Mouse (Mus musculus): ENCODE results near the gene Pctp. TPM values are rescaled to one million over a fixed set of nuclear protein-coding genes. Genes with fewer than 3 reads are reported as not detected.

Gene Pctp
- polyA plus RNA-seq, 1 experiment from 2014 or later, result 2.7 TPM

DNA sequence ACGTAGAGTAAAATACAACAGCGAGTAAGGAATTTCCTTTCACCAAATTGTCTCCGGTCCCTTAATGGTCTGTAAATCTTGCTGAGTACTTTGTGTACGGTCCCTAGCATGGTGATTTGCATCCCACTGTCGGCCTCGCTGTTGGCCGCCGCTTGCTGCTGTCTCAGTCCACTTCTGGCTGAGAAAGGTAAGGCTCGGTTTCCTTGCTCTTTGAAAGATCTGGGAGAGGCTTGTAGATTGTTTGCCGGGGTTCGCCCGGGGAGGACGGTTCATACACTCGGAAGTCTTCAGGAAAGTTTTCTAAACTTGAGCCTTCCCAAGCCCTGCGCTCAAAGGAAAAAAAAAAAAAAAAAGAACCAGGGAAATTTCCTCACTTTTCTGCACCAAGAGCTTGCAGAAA lies 27.9 kb upstream of the Pctp start:
- H3K27ac ChIP-seq (replicated peaks), result no peak overlapping the region
- peak overlapping the region; percentile 32 for H3K4me3 ChIP-seq
- peaks cover 40% of the 10 kb centered on the region for H3K27me3 ChIP-seq
- H3K4me2 ChIP-seq, result peak overlapping the region; percentile 51
- peaks cover 2% of the 10 kb centered on the region; the same call in 1 of the 2 replicates for H3K36me3 ChIP-seq
- peak overlapping the region; percentile 53 for H3K9ac ChIP-seq
- ATAC-seq (ENCODE audit: low read depth), result no peak
- WGBS, result under 1% methylated on average over 15 of the region's 15 CpGs
- no peaks in the 10 kb centered on the region for H3K9me3 ChIP-seq
- H3K4me1 ChIP-seq (replicated peaks), result peaks cover 40% of the 10 kb centered on the region

DNA sequence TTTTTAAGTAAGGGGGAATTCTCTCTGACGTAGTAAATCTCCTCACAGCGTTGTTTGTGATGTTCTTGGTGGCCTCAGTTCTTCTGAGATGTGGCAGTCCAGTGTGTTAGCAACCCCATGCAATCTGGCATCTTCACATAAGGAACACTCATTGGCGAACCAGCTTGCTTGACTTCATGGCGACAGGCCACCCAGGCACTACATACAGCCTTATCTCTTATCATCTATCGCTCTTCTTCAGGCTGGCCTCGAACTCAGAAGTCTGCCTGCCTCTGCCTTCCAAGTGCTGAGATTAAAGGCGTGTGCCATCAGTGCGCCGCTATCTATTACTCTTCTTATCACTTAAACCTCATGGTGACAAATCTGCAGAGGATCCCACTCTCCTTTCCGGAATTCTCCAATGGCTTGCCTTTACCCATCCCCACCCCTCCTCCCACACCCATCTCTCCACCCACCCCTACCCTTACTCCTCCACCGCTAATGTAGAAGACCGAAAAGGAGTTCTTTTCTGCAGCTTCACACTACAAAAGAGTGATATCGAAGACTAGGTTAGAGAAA lies 27.2 kb upstream of the Pctp start, which contains the start of gene Tmem100:
Tmem100 (plus strand) TSS at position 508 of the 558 bp plus-strand sequence.
- Histone ChIP-seq H3K4me2 (peak within 1 kb of the TSS; percentile 51), H3K4me1 (replicated peaks) (peaks cover 40% of the 10 kb centered on the region), H3K9me3 (no peaks in the 10 kb centered on the region), H3K27me3 (peaks cover 40% of the 10 kb centered on the region), H3K27ac (replicated peaks) (0 out of 2 replicates have a peak within 1 kb of the TSS, but pooled peaks have one; percentile 23), H3K9ac (peak within 1 kb of the TSS; percentile 53), H3K36me3 (no peaks in the 10 kb centered on the region), H3K4me3 (peak within 1 kb of the TSS; percentile 32)
- 43% methylated on average over 13 of the region's 13 CpGs for WGBS
- no peak for ATAC-seq (ENCODE audit: low read depth)

DNA sequence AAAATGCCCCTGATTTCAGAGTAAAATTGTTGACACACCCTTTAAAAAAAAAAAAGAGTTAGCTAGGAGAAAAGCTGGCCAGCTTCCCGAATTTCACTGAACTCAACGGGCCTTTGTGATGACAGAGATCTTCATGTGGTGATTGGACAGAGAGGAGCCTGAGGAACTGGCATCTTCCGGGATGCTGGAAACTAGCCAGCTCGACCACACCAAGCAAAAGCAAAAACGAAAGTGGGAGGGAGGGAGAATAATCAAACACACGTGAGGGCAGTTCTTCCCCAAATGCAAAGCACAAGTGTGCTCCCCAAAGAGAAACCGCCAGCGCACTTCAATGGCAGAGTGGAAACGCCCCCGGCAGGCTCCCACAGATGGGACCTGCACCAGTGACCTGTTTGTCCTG lies 26.7 kb upstream of the Pctp start:
- WGBS, result 38% methylated on average over 10 of the region's 10 CpGs
- Histone ChIP-seq H3K9ac (no peak overlapping the region), H3K4me3 (no peak overlapping the region; the same call in 1 of the 2 replicates), H3K4me2 (peak overlapping the region; percentile 51), H3K9me3 (no peaks in the 10 kb centered on the region), H3K36me3 (no peaks in the 10 kb centered on the region), H3K4me1 (replicated peaks) (peaks cover 40% of the 10 kb centered on the region), H3K27me3 (peaks cover 40% of the 10 kb centered on the region), H3K27ac (replicated peaks) (no peak overlapping the region)
- no peak for ATAC-seq (ENCODE audit: low read depth)

DNA sequence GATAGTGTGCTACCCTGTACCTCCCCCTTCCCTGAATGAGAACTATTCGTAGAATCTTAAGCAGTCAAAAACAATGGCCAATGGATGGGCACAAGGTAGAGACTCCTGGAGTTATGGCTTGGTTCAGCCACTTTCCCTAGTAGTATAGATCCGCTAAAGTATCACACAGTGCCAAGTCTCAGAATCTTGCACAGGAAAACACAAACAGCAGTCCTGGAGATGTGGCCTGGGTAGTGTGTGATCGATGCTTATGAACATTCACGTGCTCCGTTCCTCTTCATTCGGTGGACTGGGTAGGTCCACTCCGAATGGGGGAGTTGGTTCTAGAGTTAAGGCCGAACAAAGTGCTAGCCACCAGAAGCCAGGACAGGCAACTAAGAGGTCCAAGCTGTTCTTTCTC lies 26.1 kb upstream of the Pctp start:
- ATAC-seq (ENCODE audit: low read depth), result no peak
- H3K4me1 ChIP-seq (replicated peaks), result peaks cover 40% of the 10 kb centered on the region
- no peak overlapping the region for H3K4me3 ChIP-seq
- H3K27ac ChIP-seq (replicated peaks), result no peak overlapping the region
- H3K9ac ChIP-seq, result no peak overlapping the region
- peaks cover 40% of the 10 kb centered on the region for H3K27me3 ChIP-seq
- no peaks in the 10 kb centered on the region for H3K36me3 ChIP-seq
- 91% methylated on average over 8 of the region's 8 CpGs for WGBS
- H3K4me2 ChIP-seq, result no peak overlapping the region
- no peaks in the 10 kb centered on the region for H3K9me3 ChIP-seq

DNA sequence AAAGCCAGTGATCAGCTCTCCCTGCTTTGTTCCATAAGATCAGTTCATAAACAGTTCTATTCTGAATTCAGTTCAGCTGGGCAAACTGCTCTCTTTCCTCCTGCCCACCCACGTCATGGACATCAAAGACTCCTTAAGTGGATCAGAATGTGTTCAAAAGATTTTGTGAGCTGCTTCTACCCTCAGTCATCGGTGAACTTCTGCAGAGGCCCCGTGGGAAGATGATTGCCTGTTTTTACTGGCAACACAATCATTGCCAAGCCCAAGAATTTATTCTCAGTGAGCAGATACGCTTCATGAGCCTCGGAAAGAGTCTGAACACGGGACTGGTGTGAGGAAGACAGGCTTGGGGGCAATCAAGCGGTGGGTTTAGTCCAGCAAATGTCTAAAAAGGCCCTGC lies 24.5 kb upstream of the Pctp start:
- Histone ChIP-seq H3K36me3 (no peaks in the 10 kb centered on the region), H3K9me3 (no peaks in the 10 kb centered on the region), H3K27ac (replicated peaks) (no peak overlapping the region), H3K9ac (no peak overlapping the region), H3K4me2 (no peak overlapping the region), H3K4me1 (replicated peaks) (peaks cover 29% of the 10 kb centered on the region), H3K4me3 (no peak overlapping the region), H3K27me3 (peaks cover 33% of the 10 kb centered on the region)
- 64% methylated on average over 7 of the region's 7 CpGs for WGBS
- no peak for ATAC-seq (ENCODE audit: low read depth)

DNA sequence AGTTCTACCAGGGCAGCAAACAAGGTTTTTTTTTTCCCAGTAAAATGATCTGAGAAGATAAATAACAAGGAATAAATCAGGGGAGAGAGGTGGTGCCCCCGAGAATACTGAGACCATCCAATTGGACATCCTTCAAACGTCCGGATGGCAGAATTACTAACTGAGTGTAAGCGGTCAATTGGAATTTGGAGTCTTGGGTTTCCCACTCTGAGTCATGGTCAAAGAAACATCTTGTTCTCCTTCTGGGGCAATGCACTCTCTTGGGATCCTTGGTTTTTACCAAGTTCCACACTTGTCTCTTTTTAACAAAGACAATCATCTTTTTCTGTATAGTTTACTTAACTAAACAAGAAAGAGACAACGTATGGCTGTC lies 24.1 kb upstream of the Pctp start:
- H3K9ac ChIP-seq, result no peak overlapping the region
- no peak overlapping the region for H3K4me3 ChIP-seq
- H3K27ac ChIP-seq (replicated peaks), result no peak overlapping the region
- H3K27me3 ChIP-seq, result peaks cover 29% of the 10 kb centered on the region
- H3K4me2 ChIP-seq, result no peak overlapping the region
- H3K4me1 ChIP-seq (replicated peaks), result peaks cover 28% of the 10 kb centered on the region
- no peak for ATAC-seq (ENCODE audit: low read depth)
- H3K9me3 ChIP-seq, result no peaks in the 10 kb centered on the region
- 60% methylated on average over 5 of the region's 5 CpGs for WGBS
- H3K36me3 ChIP-seq, result no peaks in the 10 kb centered on the region

DNA sequence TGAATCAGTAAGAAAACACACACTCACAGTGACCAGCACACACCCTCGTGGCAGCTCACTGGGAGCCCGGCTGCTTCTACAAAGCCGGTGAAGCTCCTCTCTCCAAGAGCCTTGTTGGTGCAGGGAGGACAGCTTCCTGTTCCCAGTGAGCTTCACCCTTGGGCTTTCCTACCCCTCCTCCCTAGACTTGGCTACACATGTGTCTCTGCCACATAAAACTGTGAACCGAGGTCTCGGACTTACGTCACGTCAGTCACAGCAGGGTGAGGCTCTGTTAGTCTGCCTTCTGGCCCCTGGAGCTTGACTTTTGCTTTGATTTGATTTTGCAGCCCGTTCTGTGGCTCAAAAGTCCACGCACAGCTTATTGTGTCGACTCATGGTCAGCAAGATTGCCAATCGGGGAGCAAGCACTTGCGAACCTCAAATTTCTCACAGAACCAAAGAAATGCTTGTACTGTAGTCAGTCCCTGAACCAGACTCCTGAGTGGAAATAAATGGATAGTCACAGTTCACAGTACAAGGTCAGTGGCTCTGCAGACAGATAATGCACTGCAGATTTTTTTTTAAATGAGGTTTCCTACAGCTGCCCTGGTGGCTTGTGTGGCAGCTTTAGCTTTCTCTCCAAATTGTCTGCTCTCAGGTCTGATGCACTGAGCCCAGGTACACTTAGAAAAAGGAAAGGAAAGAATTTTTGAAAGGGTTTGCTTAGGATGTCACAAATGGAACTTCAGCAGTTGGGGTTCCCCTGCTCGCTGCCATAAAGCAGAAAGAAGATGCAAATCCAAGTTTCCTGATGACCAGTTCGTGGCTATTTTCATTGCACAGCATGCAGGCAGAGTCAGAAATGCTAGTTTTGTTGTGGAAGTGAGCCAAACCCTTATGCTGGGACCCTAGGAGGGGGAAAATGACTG lies 23.5 kb upstream of the Pctp start:
- Histone ChIP-seq H3K4me1 (replicated peaks) (peaks cover 22% of the 10 kb centered on the region), H3K27me3 (peaks cover 23% of the 10 kb centered on the region), H3K9ac (no peak overlapping the region), H3K4me3 (no peak overlapping the region), H3K9me3 (no peaks in the 10 kb centered on the region), H3K36me3 (no peaks in the 10 kb centered on the region), H3K4me2 (no peak overlapping the region), H3K27ac (replicated peaks) (no peak overlapping the region)
- 61% methylated on average over 14 of the region's 14 CpGs for WGBS
- ATAC-seq (ENCODE audit: low read depth), result no peak

DNA sequence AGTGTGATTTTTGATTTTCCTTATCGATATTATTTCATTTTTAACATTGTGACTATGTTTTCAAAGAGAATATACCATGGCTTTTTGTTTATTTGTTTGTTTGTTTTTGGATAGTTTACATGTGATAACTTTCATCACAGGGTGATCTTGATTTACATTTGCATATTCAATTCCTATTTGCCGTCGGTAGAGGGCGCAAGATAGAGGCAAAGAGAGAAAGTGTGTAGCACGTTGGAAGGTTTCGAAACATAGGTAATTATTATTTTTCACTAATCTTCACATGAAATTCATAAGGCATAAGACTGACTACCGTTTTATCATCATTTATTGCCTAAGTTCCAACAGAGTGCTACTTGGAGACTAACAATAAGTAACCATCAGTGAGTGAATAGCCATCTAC lies 16.5 kb upstream of the Pctp start:
- Histone ChIP-seq H3K4me1 (replicated peaks) (no peaks in the 10 kb centered on the region), H3K4me2 (no peak overlapping the region), H3K9me3 (no peaks in the 10 kb centered on the region), H3K9ac (no peak overlapping the region), H3K4me3 (no peak overlapping the region), H3K27me3 (peaks cover 4% of the 10 kb centered on the region; the same call in 1 of the 2 replicates), H3K27ac (replicated peaks) (no peak overlapping the region), H3K36me3 (no peaks in the 10 kb centered on the region)
- no peak for ATAC-seq (ENCODE audit: low read depth)
- WGBS, result 18% methylated on average over 7 of the region's 7 CpGs

DNA sequence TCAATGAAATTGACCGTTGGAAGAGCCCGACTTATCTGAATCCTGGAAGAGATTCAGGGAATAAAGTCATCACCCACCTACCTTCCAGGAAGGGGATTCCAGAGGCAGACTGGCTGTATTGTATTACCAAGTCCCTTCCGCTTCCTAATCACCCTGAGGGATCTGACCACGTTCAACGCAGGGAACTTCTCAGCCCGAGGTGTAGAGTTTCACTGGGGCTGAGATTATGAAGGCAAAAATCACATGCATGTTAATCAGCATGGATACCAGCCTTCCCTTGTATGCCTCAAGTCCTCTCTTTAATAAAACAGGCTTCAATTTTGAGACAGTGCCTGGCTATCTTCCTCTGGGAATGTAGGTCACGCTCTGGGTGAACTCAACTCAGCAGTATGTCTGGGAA lies 12.6 kb upstream of the Pctp start:
- H3K4me1 ChIP-seq (replicated peaks), result no peaks in the 10 kb centered on the region
- 74% methylated on average over 7 of the region's 7 CpGs for WGBS
- no peak overlapping the region for H3K9ac ChIP-seq
- no peak for ATAC-seq (ENCODE audit: low read depth)
- no peak overlapping the region for H3K27ac ChIP-seq (replicated peaks)
- no peaks in the 10 kb centered on the region for H3K36me3 ChIP-seq
- H3K9me3 ChIP-seq, result no peaks in the 10 kb centered on the region
- no peak overlapping the region for H3K4me3 ChIP-seq
- no peak overlapping the region for H3K4me2 ChIP-seq
- H3K27me3 ChIP-seq, result peaks cover 4% of the 10 kb centered on the region

DNA sequence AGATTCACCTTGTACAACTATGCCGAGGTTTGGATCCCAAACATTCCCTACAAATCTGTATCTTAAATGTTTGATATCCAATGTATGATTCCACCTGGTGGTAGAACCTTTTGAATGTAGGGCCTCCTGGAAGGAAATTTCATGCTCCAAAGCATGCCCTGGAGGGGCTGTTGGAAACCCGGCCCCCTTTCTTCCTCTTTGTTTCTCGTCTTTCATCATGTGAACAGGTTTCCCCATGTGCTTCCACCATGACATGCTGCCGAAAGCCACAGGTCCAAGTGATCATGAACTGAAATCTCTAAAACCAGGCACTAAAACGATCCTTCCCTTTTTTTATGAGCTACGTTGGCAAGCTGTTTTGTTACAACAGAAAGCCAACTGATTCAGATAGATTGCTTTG lies 11.0 kb upstream of the Pctp start:
- Histone ChIP-seq H3K27ac (replicated peaks) (no peak overlapping the region), H3K4me2 (no peak overlapping the region), H3K4me3 (no peak overlapping the region), H3K9me3 (no peaks in the 10 kb centered on the region), H3K36me3 (no peaks in the 10 kb centered on the region), H3K9ac (no peak overlapping the region), H3K27me3 (peaks cover 13% of the 10 kb centered on the region), H3K4me1 (replicated peaks) (no peaks in the 10 kb centered on the region)
- ATAC-seq (ENCODE audit: low read depth), result no peak
- 87% methylated on average over 6 of the region's 6 CpGs for WGBS

DNA sequence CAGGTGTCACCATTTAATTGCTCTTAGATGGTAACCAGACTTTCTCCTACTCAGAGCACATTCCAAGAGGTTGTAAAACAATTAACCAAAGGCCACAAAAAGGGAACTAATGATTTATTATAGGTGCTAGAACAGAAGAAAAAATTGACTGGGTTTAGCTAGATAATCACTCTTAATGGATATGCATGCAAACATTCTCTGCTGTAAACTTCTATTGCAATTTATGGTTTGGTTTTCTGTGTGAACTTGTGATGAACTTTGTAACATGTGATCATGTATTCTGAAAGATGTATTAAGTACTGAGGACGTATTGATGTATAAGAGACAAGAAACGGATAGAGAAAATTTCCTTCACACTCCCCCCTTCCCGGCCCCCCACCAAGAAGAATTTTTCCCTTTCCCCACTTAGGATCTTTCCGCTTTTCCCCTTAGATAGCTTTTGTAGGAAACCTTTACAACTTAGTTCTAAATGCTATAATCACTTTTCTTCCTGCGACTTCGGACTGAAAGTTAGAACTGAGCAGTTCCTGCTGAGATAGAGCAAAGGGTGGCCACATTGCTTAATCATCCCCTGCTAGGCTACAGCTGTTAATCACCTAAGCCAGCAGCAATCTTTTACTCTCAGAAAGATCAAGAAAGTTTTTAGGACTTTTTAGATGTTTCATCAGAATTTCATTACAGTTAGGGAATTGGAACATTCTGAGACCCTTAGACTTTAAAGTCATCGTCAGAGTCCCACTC lies 5.3 kb upstream of the Pctp start:
- Histone ChIP-seq H3K4me3 (no peak overlapping the region), H3K36me3 (no peaks in the 10 kb centered on the region), H3K4me1 (replicated peaks) (peaks cover 1% of the 10 kb centered on the region; the same call in 1 of the 2 replicates), H3K9me3 (no peaks in the 10 kb centered on the region), H3K27me3 (peaks cover 23% of the 10 kb centered on the region; the same call in 1 of the 2 replicates), H3K27ac (replicated peaks) (no peak overlapping the region), H3K4me2 (no peak overlapping the region), H3K9ac (no peak overlapping the region)
- WGBS, result 21% methylated on average over 7 of the region's 7 CpGs
- no peak for ATAC-seq (ENCODE audit: low read depth)

DNA sequence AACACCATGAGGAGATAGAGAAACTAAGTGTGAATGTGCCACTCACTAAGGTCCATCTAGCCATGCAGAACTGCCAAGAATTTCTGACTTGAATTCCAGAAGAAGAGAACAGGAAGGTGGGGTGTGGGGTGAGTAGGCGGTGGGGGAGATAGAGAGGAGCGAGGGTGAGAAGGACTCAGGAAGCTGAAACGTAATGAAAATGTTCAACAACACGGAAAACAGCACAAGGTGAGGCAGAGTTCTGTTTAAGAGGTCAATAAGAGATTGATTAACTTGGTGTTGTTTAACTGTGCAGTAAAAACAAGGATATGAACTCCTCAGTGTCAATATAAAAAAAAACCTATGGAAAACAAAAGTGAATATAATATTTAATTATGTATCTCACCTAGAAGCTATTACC lies 3.4 kb upstream of the Pctp start:
- Histone ChIP-seq H3K4me1 (replicated peaks) (peaks cover 10% of the 10 kb centered on the region), H3K4me3 (no peak overlapping the region), H3K36me3 (no peaks in the 10 kb centered on the region), H3K27me3 (peaks cover 23% of the 10 kb centered on the region; the same call in 1 of the 2 replicates), H3K9ac (no peak overlapping the region), H3K27ac (replicated peaks) (no peak overlapping the region), H3K4me2 (no peak overlapping the region), H3K9me3 (no peaks in the 10 kb centered on the region)
- ATAC-seq (ENCODE audit: low read depth), result no peak
- 69% methylated on average over 4 of the region's 4 CpGs for WGBS
